Mouse (Mus musculus) liver, adult 2 months (tissue): ENCODE data around the gene Itfg2. TPM values are rescaled to one million over a fixed set of nuclear protein-coding genes. Genes with fewer than 3 reads are reported as not detected.

Experiments used
- DNase-seq: peaks from one replicate; pipeline ENCODE4 v3.0.0-alpha.2; 2011; ENCODE audit warnings: low read depth, low spot score; ENCODE audit errors: extremely low read depth
- H3K27ac ChIP-seq: fragments of 200-500 bp; replicated peaks from 2 replicates; pipeline ENCODE4 v1.5.1; 2012; ENCODE audit warnings: low read depth, mild to moderate bottlenecking, control low read depth, inconsistent platforms, low read length; ENCODE audit not compliant: insufficient read depth
- H3K27me3 ChIP-seq: fragments of 200-500 bp; 2 replicates; pipeline ENCODE4 v1.6.1; 2012; ENCODE audit warnings: mild to moderate bottlenecking, moderate library complexity, low read length, inconsistent platforms; ENCODE audit not compliant: control insufficient read depth, insufficient read depth
- H3K36me3 ChIP-seq: fragments of 200-500 bp; 2 replicates; pipeline ENCODE4 v1.6.1; 2012; ENCODE audit warnings: low read length, inconsistent platforms; ENCODE audit not compliant: control insufficient read depth, insufficient read depth
- H3K4me1 ChIP-seq: fragments of 200-500 bp; 2 replicates; pipeline ENCODE4 v1.6.1; 2011; ENCODE audit warnings: low read length; ENCODE audit not compliant: control insufficient read depth, insufficient read depth
- H3K4me3 ChIP-seq: fragments of 200-500 bp; 2 replicates; pipeline ENCODE4 v1.5.1; 2011; ENCODE audit warnings: low read depth, mild to moderate bottlenecking, control low read depth, low read length, moderate library complexity; ENCODE audit not compliant: insufficient read depth
- H3K79me2 ChIP-seq: fragments of 200-500 bp; 2 replicates; pipeline ENCODE4 v1.6.1; 2012; ENCODE audit warnings: inconsistent platforms, mild to moderate bottlenecking, low read length, moderate library complexity; ENCODE audit not compliant: control insufficient read depth, insufficient read depth
- H3K9ac ChIP-seq: fragments of 200-500 bp; 2 replicates; pipeline ENCODE4 v1.6.1; 2012; ENCODE audit warnings: low read depth, mild to moderate bottlenecking, control low read depth, inconsistent platforms, low read length
- CTCF ChIP-seq: fragments of 200-500 bp; IDR thresholded peaks from 2 replicates; pipeline ENCODE4 v1.5.1; 2011; ENCODE audit warnings: low read depth, low read length, control low read depth
- POLR2A ChIP-seq: fragments of 200-500 bp; IDR thresholded peaks from 2 replicates; pipeline ENCODE4 v1.6.1; 2011; ENCODE audit warnings: low read length, control low read depth; ENCODE audit not compliant: insufficient read depth; ENCODE audit errors: extremely low read depth
- WGBS: fragments of 180-500 bp; shearing (Covaris S2); methylation state at CpG from one replicate; pipeline ENCODE4 v1.1.7; 2018; 5-methylcytosine and 5-hydroxymethylcytosine counted together
- polyA plus RNA-seq: library from polyadenylated mRNA; depleted of rRNA; stranded (reverse); fragments of >200 nt; gene quantifications from 2 replicates; pipeline ENCODE4 v1.2.3, GENCODE M21; 2012; rRNA removed
- total RNA-seq: library from RNA; depleted of rRNA; stranded (reverse); fragments of >200 nt; gene quantifications from 2 replicates; pipeline ENCODE4 v1.2.3, GENCODE M21; 2014; rRNA removed

The Itfg2 gene
- total and polyA plus RNA-seq, 2 experiments, result 3.1 to 12.1 TPM

- no peak for TF ChIP-seq POLR2A
- 5% methylated on average over 45 of the region's 46 CpGs for WGBS
- H3K36me3 ChIP-seq, result no peaks in the 10 kb centered on the region
Measured at GRCm38 (mm10) chr6:128363007-128363825, 61.5 kb downstream of the Itfg2 start.

GRCm38 (mm10) chr6:128362381-128363006 lies 62.2 kb downstream of the Itfg2 start, which contains the start of the genes Rhno1 and Foxm1:
TSS of gene Rhno1 (minus strand) at chr6:128362911.
TSS of gene Foxm1 (plus strand) at chr6:128362967.
- WGBS, result under 1% methylated on average over 74 of the region's 76 CpGs

More at GRCm38 (mm10) chr6:128363007-128363825, 61.5 kb downstream of the Itfg2 start:
- H3K27ac ChIP-seq, result no peak overlapping the region
- no peaks in the 10 kb centered on the region; the same call in 1 of the 2 replicates for H3K79me2 ChIP-seq
- H3K4me1 ChIP-seq, result peaks cover 8% of the 10 kb centered on the region
- peak overlapping the region; percentile 89; the same call in 1 of the 2 replicates for H3K4me3 ChIP-seq
- no peaks in the 10 kb centered on the region for H3K27me3 ChIP-seq
- DNase-seq, result no peak
- H3K9ac ChIP-seq, result peak overlapping the region; percentile 31

DNA sequence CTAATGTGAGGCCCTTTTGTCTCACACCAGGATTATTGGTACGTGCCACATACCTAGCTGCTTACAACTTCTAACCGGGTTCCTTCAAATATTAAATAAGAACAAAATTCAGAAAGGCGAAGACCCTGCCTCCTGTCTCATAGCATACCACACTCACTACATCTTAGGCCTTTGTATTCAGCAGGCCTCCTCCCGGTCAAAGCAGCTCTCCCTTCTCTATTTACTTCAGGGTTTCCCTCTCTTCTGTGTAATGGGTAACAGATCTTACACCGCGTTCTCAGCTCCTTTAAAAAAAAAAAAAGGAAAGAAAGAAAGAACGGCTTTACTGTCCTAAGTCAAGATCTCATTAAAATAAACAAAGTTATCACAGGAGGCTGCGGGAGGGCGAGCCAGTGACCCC lies 62.8 kb downstream of the Itfg2 start:
- H3K4me3 ChIP-seq, result peak overlapping the region; percentile 89
- no peak overlapping the region for H3K27ac ChIP-seq
- H3K79me2 ChIP-seq, result no peaks in the 10 kb centered on the region; the same call in 1 of the 2 replicates
- no peaks in the 10 kb centered on the region for H3K27me3 ChIP-seq
- no peaks in the 10 kb centered on the region; the same call in 1 of the 2 replicates for H3K36me3 ChIP-seq
- TF ChIP-seq POLR2A (no peak), CTCF (no peak)
- DNase-seq, result no peak
- H3K9ac ChIP-seq, result peak overlapping the region; percentile 92
- WGBS, result 25% methylated on average over 9 of the region's 9 CpGs
- H3K4me1 ChIP-seq, result peaks cover 8% of the 10 kb centered on the region

More at GRCm38 (mm10) chr6:128362381-128363006, 62.2 kb downstream of the Itfg2 start, which contains the start of the genes Rhno1 and Foxm1:
- H3K36me3 ChIP-seq, result no peaks in the 10 kb centered on the region; the same call in 1 of the 2 replicates
- H3K4me3 ChIP-seq, result peak within 1 kb of the TSS; percentile 89
- H3K79me2 ChIP-seq, result no peaks in the 10 kb centered on the region; the same call in 1 of the 2 replicates
- DNase-seq, result peak; percentile 33
- H3K27me3 ChIP-seq, result no peaks in the 10 kb centered on the region
- peak within 1 kb of the TSS; percentile 33 for H3K27ac ChIP-seq
- peaks cover 8% of the 10 kb centered on the region for H3K4me1 ChIP-seq
- peak within 1 kb of the TSS; percentile 92 for H3K9ac ChIP-seq
- TF ChIP-seq CTCF (no peak), POLR2A (0 out of 2 replicates have a peak, but pooled peaks have one; percentile 23)

Other genes starting within 250 kb of the Itfg2 start
- 0.13 and 0.18 TPM in 2 replicates for gene Tead4, start 124.1 kb downstream of the Itfg2 start, total RNA-seq
- 0.06 and 0.39 TPM in 2 replicates for gene Tead4, start 124.1 kb downstream of the Itfg2 start, polyA plus RNA-seq
- 0.74 TPM in 2 replicates for gene Tulp3, start 69.1 kb downstream of the Itfg2 start, total RNA-seq
- gene Tulp3, start 69.1 kb downstream of the Itfg2 start, polyA plus RNA-seq, result 0.86 and 0.92 TPM in 2 replicates
- gene Rhno1, start 62.0 kb downstream of the Itfg2 start, total RNA-seq, result 2.9 and 3.0 TPM in 2 replicates
- 3.0 and 4.2 TPM in 2 replicates for gene Rhno1, start 62.0 kb downstream of the Itfg2 start, polyA plus RNA-seq
- 0.27 TPM in 1 of 2 replicates, not detected in the other for gene Foxm1, start 62.0 kb downstream of the Itfg2 start, total RNA-seq
- 0.40 and 0.94 TPM in 2 replicates for gene Foxm1, start 62.0 kb downstream of the Itfg2 start, polyA plus RNA-seq
- not detected in 2 replicates for gene Tex52, start 49.5 kb downstream of the Itfg2 start, total RNA-seq
- not detected in 2 replicates for gene Tex52, start 49.5 kb downstream of the Itfg2 start, polyA plus RNA-seq
- gene Gm44596, start 49.4 kb downstream of the Itfg2 start, total RNA-seq, result not detected in 2 replicates
- gene Gm44596, start 49.4 kb downstream of the Itfg2 start, polyA plus RNA-seq, result not detected in 2 replicates
- gene Nrip2, start 25.6 kb downstream of the Itfg2 start, total RNA-seq, result 0.09 and 0.27 TPM in 2 replicates
- not detected in 2 replicates for gene Nrip2, start 25.6 kb downstream of the Itfg2 start, polyA plus RNA-seq
- 129 and 150 TPM in 2 replicates for gene Fkbp4, start 13.7 kb upstream of the Itfg2 start, total RNA-seq
- 99.8 and 146 TPM in 2 replicates for gene Fkbp4, start 13.7 kb upstream of the Itfg2 start, polyA plus RNA-seq
- 1,917 and 2,554 TPM in 2 replicates for gene Pzp, start 101.8 kb upstream of the Itfg2 start, total RNA-seq
- gene Pzp, start 101.8 kb upstream of the Itfg2 start, polyA plus RNA-seq, result 1,366 and 1,553 TPM in 2 replicates
- gene A2ml1, start 156.7 kb upstream of the Itfg2 start, total RNA-seq, result 3.8 and 8.8 TPM in 2 replicates
- gene A2ml1, start 156.7 kb upstream of the Itfg2 start, polyA plus RNA-seq, result 3.7 and 7.5 TPM in 2 replicates
- not detected in 2 replicates for gene Klrb1a, start 198.6 kb upstream of the Itfg2 start, total RNA-seq
- not detected in 2 replicates for gene Klrb1a, start 198.6 kb upstream of the Itfg2 start, polyA plus RNA-seq
- gene Clec2h, start 237.5 kb upstream of the Itfg2 start, total RNA-seq, result 9.0 and 25.9 TPM in 2 replicates
- gene Clec2h, start 237.5 kb upstream of the Itfg2 start, polyA plus RNA-seq, result 0.22 and 0.62 TPM in 2 replicates